Mouse (Mus musculus): ENCODE data around the gene Rps6kc1. TPM values are rescaled to one million over a fixed set of nuclear protein-coding genes. Genes with fewer than 3 reads are reported as not detected.
A peak's percentile ranks its signal among the peaks of the same experiment; 100 is the strongest.
"Not testable (repeated sequence)": the region's sequence is repeated elsewhere in the genome, so short reads cannot be mapped to it uniquely, and the experiment has no call there.

The Rps6kc1 gene
- polyA plus RNA-seq, 1 experiment from 2014 or later = 8.8 TPM

DNA sequence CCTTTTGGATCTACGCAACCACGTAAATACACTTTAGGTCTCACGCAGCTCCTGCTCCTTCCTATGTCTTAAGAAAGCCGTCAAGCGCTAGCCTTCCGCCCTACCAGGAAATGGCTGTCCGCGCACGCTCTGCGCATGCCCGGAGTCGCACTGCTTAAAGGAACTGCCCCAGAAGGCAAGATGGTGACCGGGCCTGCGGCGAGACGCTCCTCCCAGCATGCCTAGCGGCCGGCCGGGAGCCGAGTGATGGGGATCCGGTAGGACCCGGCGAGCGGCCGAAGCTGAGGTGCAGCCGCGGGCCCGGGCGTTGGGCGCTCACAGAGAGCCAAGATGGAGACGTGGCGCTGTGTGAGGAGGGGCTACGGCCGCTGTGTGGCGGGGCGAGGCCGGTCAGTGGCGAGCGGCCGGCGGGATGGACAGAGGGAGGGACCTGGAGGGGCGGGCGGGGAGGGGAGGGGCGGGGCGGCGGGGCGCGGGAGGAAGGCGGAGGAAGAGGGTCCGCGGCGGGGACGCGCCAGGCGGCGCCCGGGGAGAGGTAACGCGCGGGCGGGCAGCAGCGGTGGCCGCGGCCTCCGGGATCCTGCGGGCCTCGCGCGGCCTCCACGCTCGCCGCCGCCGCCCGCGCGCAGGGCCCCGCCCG lies 16.9 kb upstream of the Rps6kc1 start:
- Histone ChIP-seq H3K4me1 (replicated peaks) (peaks cover 15% of the 10 kb centered on the region), H3K9ac (peak overlapping the region; percentile 91), H3K27me3 (no peaks in the 10 kb centered on the region), H3K4me3 (peak overlapping the region; percentile 94), H3K36me3 (no peaks in the 10 kb centered on the region), H3K27ac (peak overlapping the region; percentile 100), H3K4me2 (peak overlapping the region; percentile 79), H3K9me3 (replicated peaks) (no peaks in the 10 kb centered on the region)
- WGBS = under 1% methylated on average over 64 of the region's 79 CpGs
- ATAC-seq (replicated peaks; ENCODE audit: insufficient number of reproducible peaks, insufficient read depth, low FRiP score, low read depth) = peak; percentile 96

DNA sequence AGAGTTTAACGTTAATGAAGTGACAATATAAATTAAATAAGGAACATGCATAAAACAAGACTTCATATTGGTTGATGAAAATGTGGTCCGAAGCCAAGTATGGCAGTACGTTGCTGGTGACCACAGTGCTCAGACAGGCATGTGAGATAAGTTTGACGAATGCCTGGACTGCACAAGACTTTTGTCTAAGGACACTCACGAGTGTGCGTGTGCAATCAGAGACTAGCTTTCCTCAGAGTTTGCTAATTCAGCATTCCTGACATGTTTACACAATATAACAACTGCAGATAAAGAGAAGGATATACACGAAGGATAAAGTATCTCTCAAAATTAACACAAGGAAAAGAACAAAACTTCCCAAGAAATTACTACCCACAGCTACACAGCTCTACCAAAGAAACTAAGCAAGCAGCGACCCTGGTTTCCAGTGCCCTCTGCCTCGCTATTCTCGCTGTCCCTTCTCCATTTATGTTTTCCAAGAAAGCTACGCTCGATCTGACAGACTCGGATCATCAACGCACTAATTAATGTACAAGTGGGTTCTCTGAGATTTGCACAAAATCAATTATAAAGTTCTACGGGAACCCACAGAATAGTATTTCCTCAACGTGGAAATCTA lies 16.3 kb upstream of the Rps6kc1 start:
- H3K27ac ChIP-seq = peak overlapping the region; percentile 100
- WGBS = 7% methylated on average over 16 of the region's 16 CpGs
- H3K9me3 ChIP-seq (replicated peaks) = no peaks in the 10 kb centered on the region
- no peaks in the 10 kb centered on the region for H3K36me3 ChIP-seq
- peak overlapping the region; percentile 94 for H3K4me3 ChIP-seq
- H3K27me3 ChIP-seq = no peaks in the 10 kb centered on the region
- ATAC-seq (replicated peaks; ENCODE audit: insufficient number of reproducible peaks, insufficient read depth, low FRiP score, low read depth) = 0 out of 2 replicates have a peak, but pooled peaks have one; percentile 1
- peak overlapping the region; percentile 91 for H3K9ac ChIP-seq
- H3K4me2 ChIP-seq = peak overlapping the region; percentile 79
- peaks cover 15% of the 10 kb centered on the region for H3K4me1 ChIP-seq (replicated peaks)

GRCm38 (mm10) chr1:190927311-190927710 lies 15.7 kb upstream of the Rps6kc1 start:
- H3K4me3 ChIP-seq = 0 out of 2 replicates have a peak overlapping the region, but pooled peaks have one; percentile 94
- no peak overlapping the region for H3K27ac ChIP-seq
- H3K9ac ChIP-seq = no peak overlapping the region
- no peaks in the 10 kb centered on the region for H3K9me3 ChIP-seq (replicated peaks)
- no peaks in the 10 kb centered on the region for H3K27me3 ChIP-seq
- H3K4me1 ChIP-seq (replicated peaks) = peaks cover 15% of the 10 kb centered on the region
- ATAC-seq (replicated peaks; ENCODE audit: insufficient number of reproducible peaks, insufficient read depth, low FRiP score, low read depth) = no peak
- peak overlapping the region; percentile 79 for H3K4me2 ChIP-seq
- H3K36me3 ChIP-seq = no peaks in the 10 kb centered on the region
- 87% methylated on average over 3 of the region's 3 CpGs for WGBS

GRCm38 (mm10) chr1:190924812-190925211 lies 13.2 kb upstream of the Rps6kc1 start, which contains the start of gene Angel2:
Gene Angel2, plus strand, starts transcription at chr1:190925112.
- H3K27me3 ChIP-seq; H3K9me3 ChIP-seq (replicated peaks); H3K4me3 ChIP-seq; H3K36me3 ChIP-seq; H3K27ac ChIP-seq; ATAC-seq (replicated peaks; ENCODE audit: insufficient number of reproducible peaks, insufficient read depth, low FRiP score, low read depth); H3K9ac ChIP-seq; H3K4me2 ChIP-seq: not testable (repeated sequence)
- 75% methylated on average over 3 of the region's 3 CpGs for WGBS
- peaks cover 11% of the 10 kb centered on the region for H3K4me1 ChIP-seq (replicated peaks)

- Histone ChIP-seq H3K4me2 (no peak overlapping the region), H3K4me3 (no peak overlapping the region), H3K9ac (no peak overlapping the region), H3K36me3 (no peaks in the 10 kb centered on the region), H3K27ac (no peak overlapping the region), H3K9me3 (replicated peaks) (no peaks in the 10 kb centered on the region), H3K27me3 (no peaks in the 10 kb centered on the region), H3K4me1 (replicated peaks) (no peaks in the 10 kb centered on the region)
- WGBS = 68% methylated on average over 8 of the region's 8 CpGs
- no peak for ATAC-seq (replicated peaks; ENCODE audit: insufficient number of reproducible peaks, insufficient read depth, low FRiP score, low read depth)
Measured at GRCm38 (mm10) chr1:190919725-190920469, 8.3 kb upstream of the Rps6kc1 start.

DNA sequence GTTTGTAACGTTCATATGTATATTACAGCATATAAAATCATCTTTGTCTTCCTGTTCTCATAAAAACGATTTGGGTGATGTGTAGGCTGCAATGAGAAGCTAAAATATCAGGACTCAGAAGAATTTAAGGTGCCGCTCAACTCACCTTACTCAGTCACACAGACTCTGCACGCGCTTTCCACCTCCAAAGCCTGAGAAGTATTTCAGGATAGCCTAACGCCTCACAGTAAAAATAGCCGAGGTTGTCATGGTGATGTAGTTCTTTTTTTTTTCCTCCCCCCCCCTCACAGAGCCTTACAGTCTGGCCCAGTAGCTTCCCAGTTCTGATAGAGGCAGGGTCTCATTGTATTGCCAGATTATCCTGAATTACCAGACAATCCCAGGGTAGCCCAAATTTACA lies 7.4 kb upstream of the Rps6kc1 start:
- Histone ChIP-seq H3K9ac (no peak overlapping the region), H3K27ac (no peak overlapping the region), H3K36me3 (no peaks in the 10 kb centered on the region), H3K4me1 (replicated peaks) (no peaks in the 10 kb centered on the region), H3K27me3 (no peaks in the 10 kb centered on the region), H3K4me3 (no peak overlapping the region), H3K4me2 (no peak overlapping the region), H3K9me3 (replicated peaks) (no peaks in the 10 kb centered on the region)
- 33% methylated on average over 7 of the region's 7 CpGs for WGBS
- no peak for ATAC-seq (replicated peaks; ENCODE audit: insufficient number of reproducible peaks, insufficient read depth, low FRiP score, low read depth)

- WGBS = 37% methylated on average over 1 of the region's 1 CpGs
- Histone ChIP-seq H3K9ac (no peak overlapping the region), H3K4me3 (peak overlapping the region; percentile 74; the same call in 1 of the 2 replicates), H3K4me1 (replicated peaks) (peaks cover 11% of the 10 kb centered on the region), H3K9me3 (replicated peaks) (no peaks in the 10 kb centered on the region), H3K27ac (no peak overlapping the region), H3K27me3 (no peaks in the 10 kb centered on the region), H3K36me3 (no peaks in the 10 kb centered on the region), H3K4me2 (no peak overlapping the region)
- no peak for ATAC-seq (replicated peaks; ENCODE audit: insufficient number of reproducible peaks, insufficient read depth, low FRiP score, low read depth)
Measured at GRCm38 (mm10) chr1:190912623-190913022, 1.1 kb upstream of the Rps6kc1 start.

GRCm38 (mm10) chr1:190910836-190911235 lies 734 bp downstream of the Rps6kc1 start:
- ATAC-seq (replicated peaks; ENCODE audit: insufficient number of reproducible peaks, insufficient read depth, low FRiP score, low read depth) = no peak
- Histone ChIP-seq H3K27ac (no peak overlapping the region), H3K36me3 (no peaks in the 10 kb centered on the region), H3K27me3 (no peaks in the 10 kb centered on the region), H3K4me1 (replicated peaks) (peaks cover 11% of the 10 kb centered on the region), H3K9me3 (replicated peaks) (no peaks in the 10 kb centered on the region), H3K4me2 (peak overlapping the region; percentile 83), H3K9ac (peak overlapping the region; percentile 80), H3K4me3 (peak overlapping the region; percentile 74)
- WGBS = 64% methylated on average over 6 of the region's 6 CpGs

- 87% methylated on average over 16 of the region's 16 CpGs for WGBS
- Histone ChIP-seq H3K4me3 (no peak overlapping the region), H3K9me3 (replicated peaks) (no peaks in the 10 kb centered on the region), H3K36me3 (peaks cover 13% of the 10 kb centered on the region; the same call in 1 of the 2 replicates), H3K4me1 (replicated peaks) (no peaks in the 10 kb centered on the region), H3K4me2 (no peak overlapping the region), H3K9ac (no peak overlapping the region), H3K27ac (no peak overlapping the region), H3K27me3 (no peaks in the 10 kb centered on the region)
- no peak for ATAC-seq (replicated peaks; ENCODE audit: insufficient number of reproducible peaks, insufficient read depth, low FRiP score, low read depth)
Measured at GRCm38 (mm10) chr1:190904714-190905113, 6.9 kb downstream of the Rps6kc1 start.

DNA sequence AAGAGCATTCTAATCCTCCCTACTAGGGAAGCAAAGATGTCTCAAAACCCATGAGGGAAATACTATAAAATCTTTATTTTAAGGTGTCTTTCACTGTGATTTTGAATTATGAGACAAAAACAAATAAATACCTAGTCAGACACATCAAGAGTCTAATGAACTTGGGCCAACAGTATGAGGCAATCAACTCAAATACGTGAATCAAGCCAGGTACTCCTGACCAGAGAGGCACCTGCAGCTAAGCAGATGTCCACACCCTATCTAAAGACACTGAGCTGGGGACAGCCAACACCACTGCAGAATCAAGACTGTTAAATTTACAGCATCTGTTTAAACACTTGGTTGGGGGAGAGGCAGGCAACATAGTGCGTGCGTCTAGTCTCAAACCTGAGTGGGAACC lies 7.4 kb downstream of the Rps6kc1 start:
- H3K27ac ChIP-seq = no peak overlapping the region
- WGBS = 95% methylated on average over 3 of the region's 3 CpGs

GRCm38 (mm10) chr1:190901082-190901481 lies 10.5 kb downstream of the Rps6kc1 start:
- no peaks in the 10 kb centered on the region for H3K9me3 ChIP-seq (replicated peaks)
- no peak overlapping the region for H3K4me2 ChIP-seq
- 0 out of 2 replicates have a peak, but pooled peaks cover 5% of the 10 kb centered on the region for H3K4me1 ChIP-seq (replicated peaks)
- peaks cover 16% of the 10 kb centered on the region; the same call in 1 of the 2 replicates for H3K36me3 ChIP-seq
- no peak overlapping the region for H3K9ac ChIP-seq
- H3K27ac ChIP-seq = no peak overlapping the region
- ATAC-seq (replicated peaks; ENCODE audit: insufficient number of reproducible peaks, insufficient read depth, low FRiP score, low read depth) = no peak
- H3K4me3 ChIP-seq = no peak overlapping the region
- WGBS = 55% methylated on average over 2 of the region's 2 CpGs
- no peaks in the 10 kb centered on the region for H3K27me3 ChIP-seq

More for the DNA sequence above, 7.4 kb downstream of the Rps6kc1 start:
- no peak overlapping the region for H3K4me3 ChIP-seq
- no peak overlapping the region for H3K4me2 ChIP-seq
- peaks cover 13% of the 10 kb centered on the region; the same call in 1 of the 2 replicates for H3K36me3 ChIP-seq
- no peaks in the 10 kb centered on the region for H3K27me3 ChIP-seq
- H3K4me1 ChIP-seq (replicated peaks) = 0 out of 2 replicates have a peak, but pooled peaks cover 4% of the 10 kb centered on the region
- no peak for ATAC-seq (replicated peaks; ENCODE audit: insufficient number of reproducible peaks, insufficient read depth, low FRiP score, low read depth)
- H3K9me3 ChIP-seq (replicated peaks) = no peaks in the 10 kb centered on the region
- H3K9ac ChIP-seq = no peak overlapping the region
